Mouse (Mus musculus) right cerebral cortex, postnatal 10 days (tissue): Measurements from ENCODE around the gene 4921507P07Rik.
A peak's percentile ranks its signal among the peaks of the same experiment; 100 is the strongest.
"Not testable (repeated sequence)": the region's sequence is repeated elsewhere in the genome, so short reads cannot be mapped to it uniquely, and the experiment has no call there.

Experiments used
- DNase-seq, 2 experiments: peaks; one replicate each; pipeline ENCODE4 v3.0.0; 2021; ENCODE audit warnings: low spot score in 2 of 2

Gene 4921507P07Rik

GRCm38 (mm10) chr6:50557566-50557965 lies 38.9 kb downstream of the 4921507P07Rik start:
- DNase-seq: no peak

- DNase-seq: not testable (repeated sequence)
Measured at GRCm38 (mm10) chr6:50554223-50554622, 42.2 kb downstream of the 4921507P07Rik start.

GRCm38 (mm10) chr6:50552881-50553518 lies 43.4 kb downstream of the 4921507P07Rik start:
- DNase-seq: no peak

GRCm38 (mm10) chr6:50549791-50550190 lies 46.6 kb downstream of the 4921507P07Rik start:
- DNase-seq: no peak

GRCm38 (mm10) chr6:50549051-50549450 lies 47.4 kb downstream of the 4921507P07Rik start:
- DNase-seq: no peak

GRCm38 (mm10) chr6:50545412-50546043 lies 50.9 kb downstream of the 4921507P07Rik start:
- DNase-seq: peak in 1 of 2 experiments; percentile 57

- DNase-seq: no peak
Measured at GRCm38 (mm10) chr6:50542535-50542934, 53.9 kb downstream of the 4921507P07Rik start.

GRCm38 (mm10) chr6:50539641-50540040 lies 56.8 kb downstream of the 4921507P07Rik start:
- DNase-seq: no peak

GRCm38 (mm10) chr6:50536461-50536892 lies 60.0 kb downstream of the 4921507P07Rik start:
- DNase-seq: peak; percentile 85 to 91

- DNase-seq: no peak
Measured at GRCm38 (mm10) chr6:50535346-50535745, 61.1 kb downstream of the 4921507P07Rik start.

- no peak for DNase-seq
Measured at GRCm38 (mm10) chr6:50531920-50532319, 64.5 kb downstream of the 4921507P07Rik start.

- DNase-seq: no peak
Measured at GRCm38 (mm10) chr6:50531003-50531402, 65.4 kb downstream of the 4921507P07Rik start.

- DNase-seq: no peak
Measured at GRCm38 (mm10) chr6:50529194-50529593, 67.2 kb downstream of the 4921507P07Rik start.

GRCm38 (mm10) chr6:50527416-50527815 lies 69.0 kb downstream of the 4921507P07Rik start:
- no peak for DNase-seq

- peak; percentile 80 to 87 for DNase-seq
Measured at GRCm38 (mm10) chr6:50526597-50527024, 69.8 kb downstream of the 4921507P07Rik start.

- DNase-seq: no peak
Measured at GRCm38 (mm10) chr6:50525846-50526245, 70.6 kb downstream of the 4921507P07Rik start.

GRCm38 (mm10) chr6:50524261-50524896 lies 72.1 kb downstream of the 4921507P07Rik start:
- DNase-seq: no peak
